Mouse (Mus musculus) stomach, embryonic 14.5 days (tissue): ENCODE measurements at regions not wholly inside any gene's neighbourhood (a gene's known extent, or its start where the extent isn't known, plus 50 kb on each side); places are given as distances from the start of the nearest gene placed in this dataset.
A peak's percentile ranks its signal among the peaks of the same experiment; 100 is the strongest.

ENCODE experiments used
- ATAC-seq: fragments of 200-750 bp; cut with Nextera tagmentation; 2 replicates; pipeline ENCODE4 v1.8.0; 2017; ENCODE audit warnings: low read depth, moderate TSS enrichment; ENCODE audit not compliant: insufficient number of reproducible peaks, insufficient read depth, low FRiP score
- H3K27ac ChIP-seq: fragments of 300-500 bp; sonication (generic); 2 replicates; pipeline ENCODE4 v1.5.1; 2014; ENCODE audit warnings: mild to moderate bottlenecking, low read length, moderate library complexity, mixed read lengths
- H3K27me3 ChIP-seq: fragments of 300-500 bp; sonication (generic); 2 replicates; pipeline ENCODE4 v1.6.1; 2014; ENCODE audit warnings: low read length, control low read depth, mixed read lengths; ENCODE audit not compliant: control insufficient read depth, insufficient read depth
- H3K36me3 ChIP-seq: fragments of 300-500 bp; sonication (generic); 2 replicates; pipeline ENCODE4 v1.6.1; 2014; ENCODE audit warnings: mild to moderate bottlenecking, control low read depth, low read length, moderate library complexity, mixed read lengths; ENCODE audit not compliant: control insufficient read depth, insufficient read depth
- H3K4me1 ChIP-seq: fragments of 300-500 bp; sonication (generic); 2 replicates; pipeline ENCODE4 v1.6.1; 2014; ENCODE audit warnings: low read length, control low read depth, mixed read lengths; ENCODE audit not compliant: control insufficient read depth, insufficient read depth
- H3K4me2 ChIP-seq: fragments of 300-500 bp; sonication (generic); replicated peaks from 2 replicates; pipeline ENCODE4 v1.6.1; 2014; ENCODE audit warnings: low read depth, low read length, control low read depth
- H3K4me3 ChIP-seq: fragments of 300-500 bp; sonication (generic); 2 replicates; pipeline ENCODE4 v1.5.1; 2014; ENCODE audit warnings: low read depth, low read length, control low read depth
- H3K9ac ChIP-seq: fragments of 300-500 bp; sonication (generic); replicated peaks from 2 replicates; pipeline ENCODE4 v1.6.1; 2014; ENCODE audit warnings: low read depth, mild to moderate bottlenecking, control low read depth, low read length, moderate library complexity, mixed read lengths
- H3K9me3 ChIP-seq: fragments of 300-500 bp; sonication (generic); 2 replicates; pipeline ENCODE4 v1.6.1; 2016; ENCODE audit warnings: low read depth, low read length, control low read depth; ENCODE audit not compliant: control insufficient read depth
- WGBS: fragments of 180-500 bp; shearing (Covaris S2); extraction: QIAGEN DNeasy Blood & Tissue Kit; methylation state at CpG from one replicate; pipeline ENCODE4 v1.1.7; 2014; 5-methylcytosine and 5-hydroxymethylcytosine counted together

GRCm38 (mm10) chrX:93888480-93888879 is 56.5 kb upstream of the Pdk3 start:
- no peak overlapping the region for H3K4me2 ChIP-seq

GRCm38 (mm10) chrX:93888966-93889365 is 57.0 kb upstream of the Pdk3 start:
- H3K9me3 ChIP-seq = no peaks in the 10 kb centered on the region
- no peaks in the 10 kb centered on the region for H3K36me3 ChIP-seq
- peak overlapping the region; percentile 34 for H3K4me2 ChIP-seq
- no peak overlapping the region for H3K27ac ChIP-seq
- no peaks in the 10 kb centered on the region for H3K27me3 ChIP-seq
- no peak overlapping the region for H3K9ac ChIP-seq
- WGBS = 80% methylated on average over 8 of the region's 8 CpGs
- H3K4me3 ChIP-seq = peak overlapping the region; percentile 21; the same call in 1 of the 2 replicates
- no peak for ATAC-seq
- no peaks in the 10 kb centered on the region for H3K4me1 ChIP-seq

More at GRCm38 (mm10) chrX:93888480-93888879, 56.5 kb upstream of the Pdk3 start:
- no peak overlapping the region for H3K9ac ChIP-seq
- ATAC-seq = no peak
- H3K9me3 ChIP-seq = no peaks in the 10 kb centered on the region
- H3K27me3 ChIP-seq = no peaks in the 10 kb centered on the region
- no peaks in the 10 kb centered on the region for H3K4me1 ChIP-seq
- H3K4me3 ChIP-seq = no peak overlapping the region
- H3K36me3 ChIP-seq = no peaks in the 10 kb centered on the region
- no peak overlapping the region for H3K27ac ChIP-seq
- 81% methylated on average over 4 of the region's 4 CpGs for WGBS

GRCm38 (mm10) chrX:93889394-93890042 is 57.5 kb upstream of the Pdk3 start:
- WGBS = 30% methylated on average over 13 of the region's 13 CpGs
- ATAC-seq = 0 out of 2 replicates have a peak, but pooled peaks have one; percentile 23

GRCm38 (mm10) chrX:93896838-93897820 is 65.1 kb upstream of the Pdk3 start:
- no peaks in the 10 kb centered on the region for H3K9me3 ChIP-seq
- 40% methylated on average over 5 of the region's 5 CpGs for WGBS
- no peak overlapping the region for H3K4me3 ChIP-seq
- no peaks in the 10 kb centered on the region for H3K4me1 ChIP-seq
- no peak overlapping the region for H3K9ac ChIP-seq
- no peaks in the 10 kb centered on the region for H3K27me3 ChIP-seq
- H3K4me2 ChIP-seq = no peak overlapping the region
- no peaks in the 10 kb centered on the region for H3K36me3 ChIP-seq
- ATAC-seq = no peak
- H3K27ac ChIP-seq = no peak overlapping the region

More at GRCm38 (mm10) chrX:93889394-93890042, 57.5 kb upstream of the Pdk3 start:
- Histone ChIP-seq H3K4me1 (no peaks in the 10 kb centered on the region), H3K27me3 (no peaks in the 10 kb centered on the region), H3K27ac (no peak overlapping the region), H3K36me3 (no peaks in the 10 kb centered on the region), H3K4me2 (peak overlapping the region; percentile 34), H3K9me3 (no peaks in the 10 kb centered on the region), H3K4me3 (peak overlapping the region; percentile 21), H3K9ac (no peak overlapping the region)

GRCm38 (mm10) chrX:93903209-93903608 is 65.2 kb upstream of the AU015836 start:
- no peak overlapping the region for H3K4me2 ChIP-seq
- no peaks in the 10 kb centered on the region for H3K27me3 ChIP-seq
- H3K9ac ChIP-seq = no peak overlapping the region
- no peaks in the 10 kb centered on the region for H3K36me3 ChIP-seq
- no peak overlapping the region for H3K27ac ChIP-seq
- no peaks in the 10 kb centered on the region for H3K4me1 ChIP-seq
- H3K9me3 ChIP-seq = no peaks in the 10 kb centered on the region
- no peak overlapping the region for H3K4me3 ChIP-seq
- ATAC-seq = no peak

GRCm38 (mm10) chrX:93905531-93905930 is 62.9 kb upstream of the AU015836 start:
- no peak for ATAC-seq
- 83% methylated on average over 5 of the region's 5 CpGs for WGBS
- H3K4me1 ChIP-seq = no peaks in the 10 kb centered on the region
- no peak overlapping the region for H3K27ac ChIP-seq
- H3K9ac ChIP-seq = no peak overlapping the region
- no peaks in the 10 kb centered on the region for H3K36me3 ChIP-seq
- no peak overlapping the region for H3K4me3 ChIP-seq
- H3K27me3 ChIP-seq = no peaks in the 10 kb centered on the region
- no peak overlapping the region for H3K4me2 ChIP-seq
- no peaks in the 10 kb centered on the region for H3K9me3 ChIP-seq

- H3K4me3 ChIP-seq = 0 out of 2 replicates have a peak overlapping the region, but pooled peaks have one; percentile 10
- H3K27me3 ChIP-seq = no peaks in the 10 kb centered on the region
- H3K9me3 ChIP-seq = no peaks in the 10 kb centered on the region
- peak; percentile 85 for ATAC-seq
- 29% methylated on average over 21 of the region's 21 CpGs for WGBS
- H3K4me2 ChIP-seq = peak overlapping the region; percentile 42; the same call in 1 of the 2 replicates
- H3K36me3 ChIP-seq = no peaks in the 10 kb centered on the region
- no peak overlapping the region; the same call in 1 of the 2 replicates for H3K9ac ChIP-seq
- H3K4me1 ChIP-seq = no peaks in the 10 kb centered on the region
- no peak overlapping the region for H3K27ac ChIP-seq
These were observed 57.2 kb upstream of the AU015836 start for GRCm38 (mm10) chrX:93911087-93911840.

GRCm38 (mm10) chrX:93915548-93915947 is 52.9 kb upstream of the AU015836 start:
- Histone ChIP-seq H3K36me3 (no peaks in the 10 kb centered on the region), H3K9me3 (no peaks in the 10 kb centered on the region), H3K4me3 (no peak overlapping the region), H3K27ac (no peak overlapping the region), H3K9ac (no peak overlapping the region), H3K4me1 (no peaks in the 10 kb centered on the region), H3K4me2 (no peak overlapping the region), H3K27me3 (no peaks in the 10 kb centered on the region)
- ATAC-seq = no peak
